Mouse (Mus musculus) midbrain, embryonic 14.5 days (tissue): ENCODE measurements around the gene Hsd17b3. TPM values are rescaled to one million over a fixed set of nuclear protein-coding genes. Genes with fewer than 3 reads are reported as not detected.

Source experiments
- ATAC-seq: fragments of 200-750 bp; cut with Nextera tagmentation; 2 replicates; pipeline ENCODE4 v1.8.0; 2017; ENCODE audit warnings: moderate number of reproducible peaks, moderate library complexity; ENCODE audit not compliant: low FRiP score, low TSS enrichment
- DNase-seq: peaks from one replicate; pipeline ENCODE4 v3.0.0-alpha.2; 2015
- H3K27ac ChIP-seq: fragments of 300-500 bp; sonication (generic); replicated peaks from 2 replicates; pipeline ENCODE4 v1.5.1; 2014; ENCODE audit warnings: mild to moderate bottlenecking, low read depth, low read length, moderate library complexity
- H3K27me3 ChIP-seq: fragments of 300-500 bp; sonication (generic); 2 replicates; pipeline ENCODE4 v1.6.1; 2014; ENCODE audit warnings: low read length, control low read depth, mixed read lengths; ENCODE audit not compliant: control insufficient read depth, insufficient read depth
- H3K36me3 ChIP-seq: fragments of 300-500 bp; sonication (generic); 2 replicates; pipeline ENCODE4 v1.6.1; 2014; ENCODE audit warnings: low read length, control low read depth; ENCODE audit not compliant: control insufficient read depth, insufficient read depth
- H3K4me1 ChIP-seq: fragments of 300-500 bp; sonication (generic); 2 replicates; pipeline ENCODE4 v1.6.1; 2014; ENCODE audit warnings: mild to moderate bottlenecking, antibody characterized with exemption, low read length, control low read depth; ENCODE audit not compliant: control insufficient read depth, insufficient read depth
- H3K4me2 ChIP-seq: fragments of 300-500 bp; sonication (generic); 2 replicates; pipeline ENCODE4 v1.6.1; 2014; ENCODE audit warnings: mild to moderate bottlenecking, low read length, moderate library complexity
- H3K4me3 ChIP-seq: fragments of 300-500 bp; sonication (generic); replicated peaks from 2 replicates; pipeline ENCODE4 v1.5.1; 2014; ENCODE audit warnings: low read depth, low read length
- H3K9ac ChIP-seq: fragments of 300-500 bp; sonication (generic); replicated peaks from 2 replicates; pipeline ENCODE4 v1.6.1; 2014; ENCODE audit warnings: mild to moderate bottlenecking, low read length, moderate library complexity
- H3K9me3 ChIP-seq: fragments of 300-500 bp; sonication (generic); 2 replicates; pipeline ENCODE4 v1.6.1; 2016; ENCODE audit warnings: low read length, control low read depth, mixed read lengths; ENCODE audit not compliant: control insufficient read depth
- WGBS: fragments of 180-500 bp; shearing (Covaris S2); extraction: QIAGEN DNeasy Blood & Tissue Kit; methylation state at CpG from one replicate; pipeline ENCODE4 v1.1.7; 2014; 5-methylcytosine and 5-hydroxymethylcytosine counted together
- polyA plus RNA-seq: library from polyadenylated mRNA; unstranded; fragments of >200 nt; fragmentation: Nextera tagmentation; extraction: Ambion mirVana; gene quantifications from 2 replicates; pipeline ENCODE4 v1.2.1, GENCODE M21; 2014

Gene Hsd17b3
- not detected in 2 replicates for polyA plus RNA-seq

DNA sequence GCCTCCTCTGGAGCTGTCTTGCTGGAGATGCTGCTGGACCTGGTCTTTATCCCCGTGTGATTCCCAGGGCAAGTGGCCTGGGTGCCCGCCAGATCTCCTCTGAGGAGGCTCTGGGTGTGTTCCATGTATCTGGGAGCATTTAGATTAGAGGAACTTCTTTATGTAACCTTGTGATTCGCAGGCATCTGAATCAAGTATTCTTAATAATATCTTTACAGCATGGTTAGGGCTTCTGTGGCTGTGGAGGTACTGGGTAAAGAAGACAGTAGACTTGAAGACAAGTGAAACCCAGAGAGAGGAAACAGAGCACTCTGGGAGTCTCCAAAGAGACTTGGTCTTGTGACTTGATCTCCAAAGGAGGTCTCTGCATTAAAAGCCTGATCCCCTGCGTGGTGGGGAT, at the start of gene Hsd17b3:
Hsd17b3 (minus strand) TSS at position 101 of the 400 bp plus-strand sequence.
- H3K36me3 ChIP-seq, result no peaks in the 10 kb centered on the region
- H3K27me3 ChIP-seq, result no peaks in the 10 kb centered on the region; the same call in 1 of the 2 replicates
- H3K4me2 ChIP-seq, result no peak within 1 kb of the TSS
- no peaks in the 10 kb centered on the region for H3K4me1 ChIP-seq
- ATAC-seq (no peak), DNase-seq (no peak)
- H3K9me3 ChIP-seq, result no peaks in the 10 kb centered on the region
- no peak within 1 kb of the TSS for H3K27ac ChIP-seq
- H3K4me3 ChIP-seq, result no peak within 1 kb of the TSS
- WGBS, result 84% methylated on average over 4 of the region's 4 CpGs
- no peak within 1 kb of the TSS for H3K9ac ChIP-seq

DNA sequence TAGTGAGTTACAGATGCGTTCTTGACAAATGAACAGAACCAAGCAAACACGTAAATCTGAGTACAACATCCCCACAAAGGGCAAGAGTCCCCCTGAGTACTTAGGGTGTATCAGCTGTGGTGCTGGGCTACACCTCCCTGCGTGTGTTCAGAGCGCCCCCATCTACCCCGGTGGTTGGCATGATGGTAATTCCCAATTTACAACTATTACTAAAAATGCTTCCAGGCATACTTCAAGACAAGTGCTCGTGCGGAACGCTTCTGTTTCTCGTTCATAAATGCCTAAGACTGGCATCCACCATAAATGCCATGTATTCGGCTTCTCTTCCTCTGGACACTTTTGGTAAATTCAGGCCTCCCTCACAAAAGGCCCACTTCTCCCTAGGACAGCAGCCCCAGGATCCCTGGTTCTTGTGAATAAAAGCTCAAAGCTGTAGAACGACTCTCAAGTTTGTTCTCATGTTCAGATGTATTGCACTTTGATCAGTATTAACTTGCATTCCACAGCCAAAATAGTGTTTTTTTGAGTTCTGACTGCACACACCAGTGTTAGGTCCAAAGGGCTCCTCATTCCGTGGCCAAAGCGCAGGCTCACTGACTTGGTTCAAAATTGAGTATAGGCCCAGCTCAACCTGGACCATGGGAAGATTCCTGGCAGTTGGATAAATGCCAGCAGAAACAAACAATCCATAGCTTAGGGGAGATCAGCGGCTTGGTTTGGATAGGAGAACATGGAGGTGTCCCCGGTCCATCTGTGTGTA, 40.8 kb upstream of the Hsd17b3 start:
- peak overlapping the region; percentile 85 for H3K4me2 ChIP-seq
- no peaks in the 10 kb centered on the region for H3K36me3 ChIP-seq
- peaks cover 4% of the 10 kb centered on the region for H3K4me1 ChIP-seq
- DNase-seq (peak; percentile 52), ATAC-seq (no peak)
- peak overlapping the region; percentile 53; the same call in 1 of the 2 replicates for H3K9ac ChIP-seq
- H3K9me3 ChIP-seq, result no peaks in the 10 kb centered on the region
- WGBS, result 46% methylated on average over 15 of the region's 15 CpGs
- no peak overlapping the region for H3K27ac ChIP-seq
- no peaks in the 10 kb centered on the region; the same call in 1 of the 2 replicates for H3K27me3 ChIP-seq
- H3K4me3 ChIP-seq, result peak overlapping the region; percentile 43

DNA sequence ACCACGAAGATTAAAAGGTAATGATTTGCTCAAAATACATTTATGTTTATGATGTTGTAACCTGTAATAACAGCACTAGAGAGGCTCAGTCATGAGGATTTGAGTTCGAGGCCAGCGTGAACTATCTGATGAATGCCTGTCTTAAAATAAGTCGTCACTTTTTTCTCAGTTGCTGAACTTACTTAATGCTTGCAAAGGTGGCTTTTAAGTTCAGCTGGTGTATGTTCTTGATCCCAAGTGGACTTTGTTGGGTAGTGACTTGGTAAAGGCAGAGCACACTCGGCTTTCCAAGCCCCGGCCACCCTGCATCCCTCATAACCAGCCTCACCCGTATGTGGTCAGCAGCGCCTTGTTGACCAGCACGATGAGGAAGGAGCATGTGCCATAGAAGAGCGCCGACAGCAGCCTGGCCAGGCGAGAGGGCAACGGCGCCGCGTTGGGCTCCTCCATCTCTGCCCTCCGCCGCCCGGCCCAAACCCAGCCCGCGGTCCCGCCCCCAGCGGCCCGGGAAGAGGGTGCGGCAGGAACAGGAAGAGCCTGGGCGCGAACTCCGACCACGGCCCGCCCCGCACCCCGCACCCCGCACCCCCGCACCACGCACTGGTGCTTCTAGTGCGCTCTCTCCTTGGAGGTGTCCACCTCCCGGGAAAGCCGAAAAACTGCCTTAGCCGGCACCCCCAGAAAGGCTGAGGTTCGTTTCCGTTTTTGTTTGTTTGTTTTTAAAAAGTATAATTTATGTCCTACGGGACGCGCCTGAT, 40.0 kb upstream of the Hsd17b3 start, which contains the start of gene Slc35d2:
Slc35d2 (minus strand) TSS at position 511 of the 758 bp plus-strand sequence.
- Histone ChIP-seq H3K4me1 (peaks cover 4% of the 10 kb centered on the region), H3K9me3 (no peaks in the 10 kb centered on the region), H3K36me3 (no peaks in the 10 kb centered on the region), H3K27me3 (no peaks in the 10 kb centered on the region; the same call in 1 of the 2 replicates), H3K4me3 (peak within 1 kb of the TSS; percentile 43), H3K4me2 (peak within 1 kb of the TSS; percentile 85), H3K27ac (no peak within 1 kb of the TSS), H3K9ac (peak within 1 kb of the TSS; percentile 53; the same call in 1 of the 2 replicates)
- DNase-seq, result peak; percentile 32
- peak; percentile 68 for ATAC-seq
- 11% methylated on average over 44 of the region's 44 CpGs for WGBS

DNA sequence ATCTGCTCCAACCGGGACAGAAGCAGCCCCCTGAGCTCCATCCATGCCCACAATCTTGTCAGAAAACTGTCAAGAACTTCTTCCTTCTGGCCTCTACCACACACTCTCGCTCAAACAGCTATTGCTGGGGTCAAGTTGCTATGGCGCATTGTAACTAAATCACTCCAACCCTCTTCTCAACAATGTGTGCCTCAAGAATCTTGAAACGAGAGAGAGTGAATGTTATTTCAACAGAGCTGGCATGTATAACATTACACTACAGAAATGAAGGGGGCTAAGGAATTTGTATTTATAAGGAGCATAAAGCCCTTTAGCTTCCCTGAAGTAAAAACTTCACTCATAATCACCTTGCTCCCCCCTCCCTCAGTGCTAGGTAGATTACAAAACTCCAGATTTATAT, 37.3 kb upstream of the Hsd17b3 start:
- Histone ChIP-seq H3K4me3 (no peak overlapping the region), H3K4me2 (no peak overlapping the region), H3K36me3 (no peaks in the 10 kb centered on the region), H3K4me1 (peaks cover 4% of the 10 kb centered on the region), H3K27me3 (no peaks in the 10 kb centered on the region; the same call in 1 of the 2 replicates), H3K9me3 (peaks cover 5% of the 10 kb centered on the region; the same call in 1 of the 2 replicates), H3K27ac (no peak overlapping the region), H3K9ac (no peak overlapping the region)
- ATAC-seq (no peak), DNase-seq (no peak)
- 63% methylated on average over 4 of the region's 4 CpGs for WGBS

DNA sequence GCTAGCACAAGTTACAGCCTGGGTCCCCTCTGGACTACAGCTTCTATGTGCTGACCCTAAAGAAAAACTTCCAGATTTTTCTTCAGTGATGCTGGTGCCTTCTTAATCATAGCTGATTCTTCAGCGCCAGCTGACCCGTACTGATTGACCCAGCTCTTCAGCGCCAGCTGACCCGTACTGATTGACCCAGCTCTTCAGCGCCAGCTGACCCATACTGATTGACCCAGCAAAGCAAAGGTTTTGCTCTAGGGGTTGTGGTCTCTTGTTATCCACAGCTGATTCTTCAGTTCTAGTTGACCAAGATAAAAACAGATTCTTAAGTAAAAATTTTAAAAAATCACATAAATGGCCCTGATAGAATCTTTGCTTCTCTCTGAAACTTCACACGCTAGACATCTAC, 35.9 kb upstream of the Hsd17b3 start:
- WGBS, result 88% methylated on average over 6 of the region's 6 CpGs
- H3K4me1 ChIP-seq, result peaks cover 4% of the 10 kb centered on the region
- peaks cover 5% of the 10 kb centered on the region; the same call in 1 of the 2 replicates for H3K9me3 ChIP-seq
- DNase-seq (no peak), ATAC-seq (no peak)
- no peak overlapping the region for H3K27ac ChIP-seq
- no peak overlapping the region for H3K9ac ChIP-seq
- no peaks in the 10 kb centered on the region for H3K36me3 ChIP-seq
- no peak overlapping the region for H3K4me2 ChIP-seq
- H3K27me3 ChIP-seq, result no peaks in the 10 kb centered on the region; the same call in 1 of the 2 replicates
- H3K4me3 ChIP-seq, result no peak overlapping the region

DNA sequence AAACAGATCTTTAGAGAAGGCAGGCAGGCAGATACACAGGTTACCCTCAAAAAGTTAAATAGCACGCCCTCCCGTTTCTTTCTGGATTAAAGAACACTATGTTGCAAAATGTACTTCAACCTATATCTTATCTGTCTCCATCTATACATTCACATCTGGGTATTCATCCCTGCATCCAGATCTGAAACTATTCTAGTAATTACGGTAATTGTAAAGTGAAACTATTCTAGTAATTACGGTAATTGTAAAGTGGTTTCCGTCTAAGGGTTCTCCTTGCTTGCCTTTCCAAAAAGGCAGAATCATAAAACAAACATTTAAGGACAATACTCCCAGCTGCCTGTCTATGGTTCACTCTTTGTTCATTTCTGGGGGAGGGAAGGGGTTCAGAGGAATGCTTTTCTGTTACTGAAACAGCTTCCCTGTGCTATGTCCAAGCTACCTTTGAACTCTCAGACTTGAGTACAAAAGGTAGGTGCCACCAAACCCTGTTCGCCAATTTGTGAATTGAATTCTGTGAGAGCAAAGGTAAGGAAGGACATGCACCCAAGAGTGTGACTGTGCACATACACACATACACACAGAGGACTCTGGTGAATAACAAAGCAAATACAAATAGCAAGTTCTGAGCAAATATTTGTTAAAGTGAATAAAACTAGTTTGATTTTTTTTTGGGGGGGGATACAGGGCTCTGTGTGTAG, 34.6 kb upstream of the Hsd17b3 start:
- WGBS, result 30% methylated on average over 6 of the region's 6 CpGs
- no peak for ATAC-seq
- no peaks in the 10 kb centered on the region for H3K4me1 ChIP-seq

DNA sequence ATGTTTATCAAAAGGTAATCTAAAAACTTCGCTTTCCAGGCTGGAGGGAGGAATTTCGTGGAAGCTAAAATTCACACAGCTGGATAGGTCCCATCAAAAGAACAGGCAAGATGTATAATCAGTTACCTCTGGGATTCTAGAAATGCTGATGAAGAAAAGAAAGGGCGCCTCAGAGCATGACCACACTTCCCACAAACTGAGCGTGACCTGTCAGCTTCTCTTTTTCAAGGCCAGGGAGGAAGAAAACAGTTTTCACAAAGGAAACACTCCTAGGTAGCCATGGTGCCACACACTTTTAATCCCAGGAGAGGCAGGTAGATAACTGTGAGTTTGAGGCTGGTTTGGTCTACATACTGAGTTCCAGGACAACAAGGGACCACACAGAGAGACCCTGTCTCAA, 31.7 kb upstream of the Hsd17b3 start:
- Histone ChIP-seq H3K4me1 (no peaks in the 10 kb centered on the region), H3K9me3 (peaks cover 5% of the 10 kb centered on the region; the same call in 1 of the 2 replicates), H3K9ac (no peak overlapping the region), H3K27ac (no peak overlapping the region), H3K36me3 (no peaks in the 10 kb centered on the region), H3K4me3 (no peak overlapping the region), H3K4me2 (no peak overlapping the region), H3K27me3 (no peaks in the 10 kb centered on the region)
- 51% methylated on average over 4 of the region's 4 CpGs for WGBS
- DNase-seq (no peak), ATAC-seq (no peak)

More for the DNA sequence above, 34.6 kb upstream of the Hsd17b3 start:
- H3K9ac ChIP-seq, result no peak overlapping the region
- H3K4me3 ChIP-seq, result no peak overlapping the region
- peaks cover 5% of the 10 kb centered on the region; the same call in 1 of the 2 replicates for H3K9me3 ChIP-seq
- no peak overlapping the region for H3K4me2 ChIP-seq
- H3K27ac ChIP-seq, result no peak overlapping the region
- no peak for DNase-seq
- no peaks in the 10 kb centered on the region for H3K27me3 ChIP-seq
- no peaks in the 10 kb centered on the region for H3K36me3 ChIP-seq

DNA sequence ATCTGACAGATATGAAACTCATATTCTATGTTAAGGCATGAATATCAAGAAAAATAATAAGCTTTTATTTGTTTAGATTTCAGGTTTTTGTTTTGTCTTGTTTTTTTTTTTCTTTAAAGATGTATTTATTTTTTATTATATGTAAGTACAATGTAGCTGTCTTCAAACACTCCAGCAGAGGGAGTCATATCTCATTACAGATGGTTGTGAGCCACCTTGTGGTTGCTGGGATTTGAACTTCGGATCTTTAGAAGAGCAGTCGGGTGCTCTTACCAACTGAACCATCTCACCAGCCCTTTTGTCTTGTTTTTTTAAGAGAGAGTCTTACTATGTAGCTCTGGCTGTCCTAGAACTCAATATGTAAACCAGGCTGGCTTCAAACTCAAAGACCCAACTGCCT, 28.4 kb upstream of the Hsd17b3 start:
- Histone ChIP-seq H3K4me2 (no peak overlapping the region), H3K4me3 (no peak overlapping the region), H3K9me3 (no peaks in the 10 kb centered on the region), H3K36me3 (no peaks in the 10 kb centered on the region), H3K27me3 (no peaks in the 10 kb centered on the region), H3K27ac (no peak overlapping the region), H3K4me1 (no peaks in the 10 kb centered on the region), H3K9ac (no peak overlapping the region)
- DNase-seq (no peak), ATAC-seq (no peak)
- 60% methylated on average over 2 of the region's 2 CpGs for WGBS
